Mouse (Mus musculus) left cerebral cortex, adult 2 months (tissue): ENCODE measurements around the gene Gm47996. TPM values are rescaled to one million over a fixed set of nuclear protein-coding genes. Genes with fewer than 3 reads are reported as not detected.
A peak's percentile ranks its signal among the peaks of the same experiment; 100 is the strongest.

Source experiments
- DNase-seq, 2 experiments: peaks; one replicate each; pipeline ENCODE4 v3.0.0; 2021 to 2022; ENCODE audit warnings: low spot score in 2 of 2, mixed read lengths in 1 of 2; ENCODE audit errors: extremely low spot score in 1 of 2
- H3K27ac ChIP-seq: fragments of 200-600 bp; 2 replicates; pipeline ENCODE4 v1.8.1; 2022
- H3K4me3 ChIP-seq: fragments of 200-600 bp; 2 replicates; pipeline ENCODE4 v1.8.1; 2022
- CTCF ChIP-seq: fragments of 200-600 bp; IDR thresholded peaks from 2 replicates; pipeline ENCODE4 v1.8.1; 2022; ENCODE audit warnings: antibody characterized with exemption, mild to moderate bottlenecking, moderate library complexity
- intact Hi-C: fragments of 180-260 bp; cut with DNase I; formaldehyde crosslinking; loops from one replicate; pipeline ENCODE4 v1.15.1; 2025
- total RNA-seq, 2 experiments: library from RNA; stranded (reverse); gene quantifications; 2 replicates each; pipeline ENCODE4 v1.2.3; 2021

Gene Gm47996
- total RNA-seq, 2 experiments from 2014 or later: not detected

DNA sequence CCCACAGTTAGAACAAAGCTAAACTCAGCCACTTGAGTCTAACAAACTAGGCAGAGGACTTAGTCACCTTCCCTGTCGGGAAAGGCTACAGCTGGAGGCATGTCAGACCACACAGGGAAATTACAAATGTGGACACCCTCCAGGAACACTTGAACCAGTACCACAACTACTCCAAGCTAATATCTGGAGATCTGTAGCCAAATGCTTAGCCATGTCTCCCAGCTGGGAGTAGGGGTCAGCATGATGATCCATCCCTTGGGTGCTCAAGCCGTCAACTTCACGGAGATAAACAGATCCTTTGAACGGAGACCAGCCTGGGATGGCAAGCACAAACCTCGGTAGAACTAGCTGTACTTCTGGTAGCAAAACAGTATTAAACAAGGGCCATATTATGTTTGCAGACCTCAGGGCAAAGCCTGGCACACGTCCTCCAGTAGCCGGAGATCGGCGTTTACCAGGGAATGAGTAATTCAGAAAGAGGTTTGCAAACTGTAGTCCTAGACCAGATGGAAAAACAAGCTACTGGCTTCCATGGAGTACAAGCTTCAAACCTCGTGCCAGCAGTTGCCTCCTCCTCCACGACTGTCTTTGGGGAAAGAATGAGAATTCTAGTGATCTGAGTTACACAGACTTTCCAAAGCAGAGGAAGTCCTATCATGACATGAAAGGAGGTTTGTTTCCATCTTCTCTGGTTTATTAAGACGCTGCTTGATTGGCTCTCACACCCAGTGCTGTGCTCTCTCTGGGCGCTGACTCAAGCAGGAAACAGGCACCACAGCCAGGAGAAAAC, 26.4 kb downstream of the Gm47996 start:
- intact Hi-C loops: no loop called here
- no peak for DNase-seq
- no peak overlapping the region for H3K4me3 ChIP-seq
- no peak overlapping the region for H3K27ac ChIP-seq
- no peak for TF ChIP-seq CTCF

DNA sequence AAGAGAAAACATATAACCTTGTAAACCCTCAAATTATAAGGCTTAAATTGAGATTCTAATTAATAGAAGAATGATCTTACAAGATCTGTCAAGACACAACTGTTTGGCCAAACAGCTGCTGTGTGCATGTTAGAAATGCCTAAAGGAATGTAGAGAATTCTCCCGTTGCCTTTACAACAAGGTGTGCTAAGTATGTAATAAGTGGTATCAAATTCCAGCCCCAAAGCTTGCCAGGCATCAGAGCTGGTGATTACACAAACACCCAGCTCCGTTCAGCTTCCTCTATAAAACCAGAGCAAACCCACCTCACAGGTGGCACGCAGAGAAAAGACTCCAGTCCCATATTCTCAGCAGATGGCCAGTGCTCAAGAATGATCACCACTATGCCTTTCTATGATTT, 27.8 kb downstream of the Gm47996 start:
- intact Hi-C loops: no loop called here
- DNase-seq: no peak
- Histone ChIP-seq H3K27ac (no peak overlapping the region), H3K4me3 (no peak overlapping the region)
- no peak for TF ChIP-seq CTCF

DNA sequence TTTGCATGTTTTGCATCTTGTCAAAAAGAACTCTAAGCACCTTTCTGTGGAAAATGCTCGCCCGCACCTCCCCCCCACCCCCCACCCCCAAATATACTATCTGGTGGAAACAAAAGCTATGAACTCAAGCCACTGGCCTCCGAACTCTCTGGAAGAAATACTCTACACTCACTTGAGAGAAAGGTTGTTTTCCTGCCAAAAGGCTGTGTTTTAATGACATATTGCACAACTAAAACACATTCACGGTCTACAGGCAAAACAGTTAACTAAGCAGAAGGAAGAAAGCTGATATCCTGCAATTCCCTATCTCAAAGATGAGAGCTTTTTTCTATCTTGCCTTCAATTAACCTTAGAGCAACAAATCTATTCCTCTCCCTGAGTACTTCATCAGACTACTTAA, 33.4 kb downstream of the Gm47996 start:
- Histone ChIP-seq H3K4me3 (no peak overlapping the region), H3K27ac (no peak overlapping the region)
- no peak for DNase-seq
- intact Hi-C loops: no loop called here
- TF ChIP-seq CTCF: no peak

DNA sequence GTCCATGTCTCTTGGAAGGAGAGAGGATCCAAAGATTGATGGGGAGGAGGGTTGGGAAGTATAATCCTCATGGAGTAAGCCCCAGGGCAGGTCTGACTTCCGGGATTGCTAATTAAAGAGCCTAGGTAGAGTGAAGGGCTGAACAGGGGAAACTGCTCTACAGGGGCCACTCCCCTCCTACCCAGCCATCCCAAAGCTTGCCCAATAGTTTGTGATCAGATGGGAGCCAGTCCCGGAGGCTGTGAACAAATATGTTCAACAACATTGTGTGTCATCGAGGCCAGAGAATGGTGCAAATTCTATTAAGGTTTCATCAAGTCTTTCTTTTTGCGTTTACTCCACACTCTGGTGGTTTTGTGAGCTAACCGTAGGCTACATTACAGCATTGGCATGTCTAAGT, 34.1 kb downstream of the Gm47996 start:
- no peak for TF ChIP-seq CTCF
- intact Hi-C loops: no loop called here
- no peak for DNase-seq
- Histone ChIP-seq H3K4me3 (no peak overlapping the region), H3K27ac (no peak overlapping the region)

DNA sequence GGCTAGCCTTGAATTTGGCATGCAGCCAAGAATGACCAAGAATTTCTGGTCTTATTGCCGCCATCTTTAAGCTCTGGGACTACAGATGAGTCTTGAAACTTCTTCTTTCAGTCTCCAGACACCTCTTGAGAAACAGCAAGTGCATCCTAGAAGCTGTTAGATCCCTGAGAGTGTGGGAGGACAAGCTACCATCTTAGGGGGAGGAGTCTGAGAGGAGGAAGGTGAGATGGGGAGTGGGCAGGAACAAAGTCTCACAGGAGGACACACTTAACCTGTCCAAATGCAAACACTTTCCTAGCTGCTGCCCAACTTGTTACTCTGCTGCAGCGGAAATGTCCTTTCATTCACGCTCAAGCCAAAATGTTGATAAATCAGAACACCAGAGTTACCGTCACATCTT, 34.8 kb downstream of the Gm47996 start:
- no peak overlapping the region for H3K4me3 ChIP-seq
- no peak for TF ChIP-seq CTCF
- intact Hi-C loops: no loop called here
- no peak overlapping the region for H3K27ac ChIP-seq
- no peak for DNase-seq

DNA sequence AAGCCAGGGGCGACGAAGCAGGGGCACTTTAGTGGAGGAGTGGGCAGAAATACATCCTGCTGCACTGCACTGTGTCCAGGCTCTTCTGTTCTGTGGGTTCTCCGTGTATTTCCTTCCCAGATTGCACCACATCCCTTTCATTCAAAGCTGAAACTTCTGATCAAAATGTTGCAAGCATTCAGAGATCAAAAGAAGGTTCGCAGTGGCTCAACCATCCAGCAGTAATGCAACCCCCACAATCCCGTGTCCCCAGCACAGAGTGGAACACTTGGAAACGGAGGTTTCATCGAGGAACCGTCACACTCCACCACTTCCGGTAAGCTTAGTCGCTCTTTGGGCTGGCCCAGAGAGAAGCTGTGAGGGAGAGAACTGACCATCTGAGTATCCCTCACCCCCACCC, 35.2 kb downstream of the Gm47996 start:
- intact Hi-C loops: no loop called here

DNA sequence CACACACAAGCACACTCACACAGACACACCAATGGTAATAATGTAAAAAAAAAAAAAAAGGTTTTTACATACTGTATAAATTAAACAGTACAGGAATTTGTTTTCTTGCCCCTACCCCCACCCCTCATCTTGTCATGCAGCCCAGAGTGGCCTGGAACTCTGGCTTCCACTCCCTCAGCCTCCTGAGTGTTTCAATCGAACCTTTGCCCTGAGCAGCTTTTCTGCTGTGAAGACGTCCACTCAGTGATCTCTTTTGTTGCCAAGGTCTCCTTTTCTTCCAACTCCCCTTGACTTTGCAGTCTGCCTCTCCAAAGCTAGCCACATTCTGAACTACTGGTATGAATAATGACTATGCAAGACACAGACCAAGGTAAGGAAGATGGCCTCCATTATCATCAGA, 35.9 kb downstream of the Gm47996 start:
- Histone ChIP-seq H3K4me3 (no peak overlapping the region), H3K27ac (no peak overlapping the region)
- intact Hi-C loops: no loop called here
- no peak for TF ChIP-seq CTCF
- DNase-seq: no peak

More for the DNA sequence above, 35.2 kb downstream of the Gm47996 start:
- no peak for TF ChIP-seq CTCF
- no peak for DNase-seq
- H3K4me3 ChIP-seq: no peak overlapping the region
- no peak overlapping the region for H3K27ac ChIP-seq

DNA sequence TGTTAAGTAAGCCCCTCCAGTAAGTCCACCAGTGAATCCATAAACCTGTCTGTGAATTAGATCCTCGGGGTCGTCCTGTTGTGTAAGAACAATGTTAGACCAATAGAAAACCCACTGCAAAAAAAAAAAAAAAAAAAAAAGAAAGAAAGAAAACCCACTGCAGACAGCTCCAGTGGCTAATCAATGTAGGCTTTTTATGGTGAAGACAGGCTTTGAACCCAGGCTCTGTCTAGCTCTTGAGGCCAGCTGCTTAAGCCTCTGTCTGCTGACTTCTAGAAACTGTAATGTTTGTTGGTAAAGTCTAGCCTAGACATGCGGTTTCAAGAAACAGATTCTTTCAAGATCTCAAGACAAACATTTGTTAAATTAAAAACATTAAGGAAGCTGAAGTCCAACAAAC, 40.2 kb downstream of the Gm47996 start:
- intact Hi-C loops: loop anchor here (2.0 kb wide), 2 partner anchors 95 to 171 kb away; partner anchors contain the start of gene Ivns1abp
- no peak for DNase-seq
- H3K27ac ChIP-seq: peak overlapping the region; percentile 56
- no peak for TF ChIP-seq CTCF
- 0 out of 2 replicates have a peak overlapping the region, but pooled peaks have one; percentile 9 for H3K4me3 ChIP-seq

DNA sequence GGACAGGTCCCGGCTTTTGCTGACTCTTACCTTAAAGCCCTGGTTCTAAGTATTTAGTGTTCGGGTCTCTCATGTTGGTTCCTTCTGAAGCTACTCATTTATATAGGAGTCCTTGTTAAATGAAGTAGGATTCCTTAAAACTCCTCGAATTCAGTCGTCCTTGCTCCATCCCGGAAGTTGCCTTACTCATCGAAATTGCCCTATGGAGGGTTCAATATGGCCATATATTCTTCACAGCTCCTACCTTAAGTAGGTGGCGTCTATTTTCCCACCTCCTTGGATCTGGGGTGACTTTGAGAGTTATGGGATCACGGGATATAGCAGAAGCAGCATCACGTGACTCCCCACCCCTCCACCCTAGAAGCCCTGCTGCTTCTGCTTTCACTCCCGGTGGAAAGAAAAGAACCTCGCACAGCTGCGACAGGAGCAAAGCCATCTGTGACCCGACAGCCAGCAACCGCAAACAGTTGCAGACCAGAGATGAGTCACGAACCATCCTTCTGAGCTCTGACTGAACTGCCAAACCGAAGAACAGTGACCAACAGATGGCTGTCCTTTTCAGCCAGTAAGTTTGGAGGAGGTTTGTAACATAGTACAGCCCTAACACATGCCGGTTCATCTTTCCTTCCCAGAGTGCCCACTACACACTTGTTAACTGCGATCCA, 40.7 kb downstream of the Gm47996 start:
- intact Hi-C loops: loop anchor here (2.0 kb wide), 2 partner anchors 94 to 172 kb away; partner anchors contain the start of gene Ivns1abp
- TF ChIP-seq CTCF: no peak
- DNase-seq: peak; percentile 45 to 46
- peak overlapping the region; percentile 9; the same call in 1 of the 2 replicates for H3K4me3 ChIP-seq
- H3K27ac ChIP-seq: peak overlapping the region; percentile 56

DNA sequence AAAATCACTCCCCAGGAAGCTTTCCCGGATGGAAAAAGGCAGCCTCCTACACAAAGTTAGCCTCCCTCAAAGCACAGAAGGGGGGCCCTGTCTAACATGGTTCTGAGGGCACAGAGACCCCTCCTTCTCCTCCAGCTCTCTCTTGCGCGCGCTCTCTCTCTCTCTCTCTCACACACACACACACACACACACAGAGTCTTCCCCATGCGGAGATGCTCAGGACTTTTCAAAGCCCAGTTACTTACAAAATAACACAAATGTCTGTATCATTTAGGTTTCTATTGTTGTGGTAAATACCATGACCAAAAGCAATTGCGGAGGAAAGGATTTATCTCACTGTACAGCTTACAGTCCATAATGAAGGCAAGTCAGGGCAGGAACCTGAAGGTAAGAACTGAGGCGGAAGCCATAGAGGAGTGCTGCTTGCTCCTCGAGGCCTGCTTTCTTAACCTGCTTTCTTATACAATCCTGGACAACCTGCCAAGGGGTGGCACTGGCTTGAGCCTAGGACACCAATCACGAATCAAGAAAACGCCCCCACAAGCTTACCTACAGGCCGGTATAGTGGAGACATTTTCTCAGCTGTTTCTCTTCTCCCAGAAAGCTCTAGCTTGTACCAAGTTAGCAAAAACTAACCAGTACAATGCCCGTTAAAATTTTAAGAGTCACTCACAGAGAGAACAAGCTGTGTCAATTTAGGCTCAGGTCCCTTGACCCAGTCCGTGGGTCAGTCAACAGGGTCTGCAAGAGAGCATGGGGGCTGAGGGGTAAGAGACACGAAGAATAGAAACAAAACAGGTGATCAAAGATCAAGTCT, 41.5 kb downstream of the Gm47996 start:
- no peak for TF ChIP-seq CTCF

DNA sequence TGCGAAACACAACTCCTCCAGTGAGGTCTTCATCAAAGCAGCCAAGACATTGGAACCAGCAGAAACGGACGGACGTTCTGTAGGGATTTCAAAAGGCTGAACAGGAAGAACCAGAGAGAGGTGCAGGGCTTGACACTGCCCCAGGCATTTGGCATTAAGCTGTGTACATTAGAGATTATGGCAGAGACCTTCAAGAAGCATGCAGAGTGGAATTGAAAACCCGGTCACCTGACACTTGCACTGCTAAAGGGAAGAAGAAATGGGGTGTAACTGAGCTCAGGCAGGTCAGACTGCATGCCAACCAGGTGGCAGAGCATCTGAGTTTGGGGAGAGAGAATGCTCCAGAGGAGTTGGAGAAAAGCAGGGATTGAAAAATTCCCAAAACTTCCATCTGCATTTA, 45.5 kb downstream of the Gm47996 start:
- no peak overlapping the region for H3K4me3 ChIP-seq
- no peak for TF ChIP-seq CTCF
- intact Hi-C loops: no loop called here
- H3K27ac ChIP-seq: no peak overlapping the region
- DNase-seq: no peak

More for the DNA sequence above, 41.5 kb downstream of the Gm47996 start:
- Histone ChIP-seq H3K4me3 (no peak overlapping the region), H3K27ac (no peak overlapping the region; the same call in 1 of the 2 replicates)
- no peak for DNase-seq
- intact Hi-C loops: loop anchor here (2.0 kb wide), 2 partner anchors 93 to 173 kb away; partner anchors contain the start of gene Ivns1abp
